Mouse (Mus musculus) liver, embryonic 12.5 days (tissue): Measurements from ENCODE around the gene AC124108.1. TPM values are rescaled to one million over a fixed set of nuclear protein-coding genes. Genes with fewer than 3 reads are reported as not detected.

Experiments used
- ATAC-seq: fragments of 200-750 bp; cut with Nextera tagmentation; 2 replicates; pipeline ENCODE4 v1.8.0; 2017; ENCODE audit warnings: moderate number of reproducible peaks, mild to moderate bottlenecking, moderate library complexity
- H3K27ac ChIP-seq: fragments of 300-500 bp; sonication (generic); 2 replicates; pipeline ENCODE4 v1.5.1; 2016; ENCODE audit warnings: mild to moderate bottlenecking
- H3K27me3 ChIP-seq: fragments of 300-500 bp; sonication (generic); replicated peaks from 2 replicates; pipeline ENCODE4 v1.6.1; 2016; ENCODE audit warnings: mild to moderate bottlenecking, moderate library complexity
- H3K36me3 ChIP-seq: fragments of 300-500 bp; sonication (generic); 2 replicates; pipeline ENCODE4 v1.6.1; 2016; ENCODE audit warnings: mild to moderate bottlenecking, moderate library complexity
- H3K4me1 ChIP-seq: fragments of 300-500 bp; sonication (generic); 2 replicates; pipeline ENCODE4 v1.6.1; 2016
- H3K4me2 ChIP-seq: fragments of 300-500 bp; sonication (generic); 2 replicates; pipeline ENCODE4 v1.6.1; 2016; ENCODE audit warnings: mild to moderate bottlenecking, moderate library complexity
- H3K4me3 ChIP-seq: fragments of 300-500 bp; sonication (generic); 2 replicates; pipeline ENCODE4 v1.5.1; 2016; ENCODE audit warnings: mild to moderate bottlenecking, moderate library complexity
- H3K9ac ChIP-seq: fragments of 300-500 bp; sonication (generic); 2 replicates; pipeline ENCODE4 v1.6.1; 2016; ENCODE audit warnings: mild to moderate bottlenecking, moderate library complexity
- H3K9me3 ChIP-seq: fragments of 300-500 bp; sonication (generic); replicated peaks from 2 replicates; pipeline ENCODE4 v1.6.1; 2016; ENCODE audit warnings: mild to moderate bottlenecking, moderate library complexity
- whole genome bisulfite sequencing: fragments of 180-500 bp; shearing (Covaris S2); methylation state at CpG from one replicate; pipeline ENCODE4 v1.1.7; 2016; ENCODE audit not compliant: insufficient replicate concordance; 5-methylcytosine and 5-hydroxymethylcytosine counted together
- polyA plus RNA-seq: library from polyadenylated mRNA; unstranded; fragments of >200 nt; fragmentation: Nextera tagmentation; extraction: Ambion mirVana; gene quantifications from 2 replicates; pipeline ENCODE4 v1.2.1, GENCODE M21; 2016

The AC124108.1 gene
- polyA plus RNA-seq, 1 experiment from 2014 or later = not detected

GRCm38 (mm10) chr1:132195100-132195499 is 3.8 kb downstream of the AC124108.1 start:
- Histone ChIP-seq H3K4me2 (no peak overlapping the region), H3K27ac (no peak overlapping the region)
- 55% methylated on average over 9 of the region's 9 CpGs for WGBS

DNA sequence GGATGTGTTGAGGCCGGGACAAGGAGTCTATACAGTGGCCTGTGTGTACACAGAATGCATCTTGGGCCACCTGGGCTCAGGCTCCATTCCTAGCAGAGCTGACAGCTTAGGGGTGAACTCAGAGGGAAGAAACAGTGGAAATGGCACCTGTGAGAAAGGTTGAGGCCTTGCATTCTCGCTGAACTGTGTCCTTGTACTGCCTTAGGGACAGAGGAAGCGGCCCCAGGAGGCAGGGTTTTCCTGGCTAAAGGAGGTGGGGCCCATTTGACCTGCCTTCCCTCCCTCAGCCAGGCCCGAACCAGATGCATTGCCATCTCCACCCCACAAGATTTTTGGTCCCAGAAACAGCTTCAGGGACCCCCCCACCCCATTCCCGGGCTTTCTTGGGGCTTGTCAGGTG is 4.4 kb downstream of the AC124108.1 start:
- 41% methylated on average over 5 of the region's 5 CpGs for WGBS

More at GRCm38 (mm10) chr1:132195100-132195499, 3.8 kb downstream of the AC124108.1 start:
- H3K36me3 ChIP-seq = no peaks in the 10 kb centered on the region
- ATAC-seq = no peak
- peaks cover 100% of the 10 kb centered on the region for H3K27me3 ChIP-seq
- H3K4me3 ChIP-seq = no peak overlapping the region
- no peaks in the 10 kb centered on the region for H3K9me3 ChIP-seq
- no peak overlapping the region for H3K9ac ChIP-seq
- peaks cover 15% of the 10 kb centered on the region; the same call in 1 of the 2 replicates for H3K4me1 ChIP-seq

DNA sequence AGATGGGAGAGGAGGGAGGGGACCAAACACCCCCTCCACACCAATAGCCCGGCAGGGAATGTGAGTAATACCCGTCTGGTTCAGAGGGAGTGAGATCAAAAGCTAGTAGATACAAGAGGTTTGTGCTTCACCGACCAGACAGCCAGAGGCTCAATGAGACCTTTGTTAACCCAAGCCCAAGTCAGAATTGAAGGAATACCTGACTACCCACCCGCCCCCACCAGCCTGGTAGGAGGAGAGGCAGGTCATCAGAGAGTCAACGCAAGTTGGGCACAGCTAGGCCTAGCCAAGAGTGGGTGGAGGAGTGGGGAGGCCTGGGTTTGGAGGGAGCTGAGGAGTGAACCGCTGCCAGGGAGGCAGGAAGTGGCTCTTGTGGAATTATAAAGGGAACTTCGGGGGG is 5.1 kb downstream of the AC124108.1 start:
- peaks cover 100% of the 10 kb centered on the region for H3K27me3 ChIP-seq
- H3K36me3 ChIP-seq = no peaks in the 10 kb centered on the region
- WGBS = 36% methylated on average over 7 of the region's 7 CpGs
- no peak overlapping the region for H3K4me3 ChIP-seq
- H3K27ac ChIP-seq = no peak overlapping the region
- no peak overlapping the region for H3K4me2 ChIP-seq
- no peak for ATAC-seq
- H3K4me1 ChIP-seq = 0 out of 2 replicates have a peak, but pooled peaks cover 10% of the 10 kb centered on the region
- no peaks in the 10 kb centered on the region for H3K9me3 ChIP-seq
- H3K9ac ChIP-seq = no peak overlapping the region

More for the DNA sequence above, 4.4 kb downstream of the AC124108.1 start:
- H3K27ac ChIP-seq = no peak overlapping the region
- no peak overlapping the region for H3K9ac ChIP-seq
- ATAC-seq = no peak
- H3K4me1 ChIP-seq = peaks cover 12% of the 10 kb centered on the region; the same call in 1 of the 2 replicates
- no peaks in the 10 kb centered on the region for H3K36me3 ChIP-seq
- H3K9me3 ChIP-seq = no peaks in the 10 kb centered on the region
- H3K4me2 ChIP-seq = no peak overlapping the region
- H3K27me3 ChIP-seq = peaks cover 100% of the 10 kb centered on the region
- no peak overlapping the region for H3K4me3 ChIP-seq

GRCm38 (mm10) chr1:132197666-132198065 is 6.4 kb downstream of the AC124108.1 start:
- H3K36me3 ChIP-seq = no peaks in the 10 kb centered on the region
- no peak overlapping the region for H3K27ac ChIP-seq
- H3K27me3 ChIP-seq = peaks cover 99% of the 10 kb centered on the region
- H3K9me3 ChIP-seq = no peaks in the 10 kb centered on the region
- H3K4me2 ChIP-seq = no peak overlapping the region
- WGBS = 22% methylated on average over 9 of the region's 9 CpGs
- no peak overlapping the region for H3K4me3 ChIP-seq
- ATAC-seq = no peak
- H3K9ac ChIP-seq = no peak overlapping the region
- 0 out of 2 replicates have a peak, but pooled peaks cover 6% of the 10 kb centered on the region for H3K4me1 ChIP-seq

DNA sequence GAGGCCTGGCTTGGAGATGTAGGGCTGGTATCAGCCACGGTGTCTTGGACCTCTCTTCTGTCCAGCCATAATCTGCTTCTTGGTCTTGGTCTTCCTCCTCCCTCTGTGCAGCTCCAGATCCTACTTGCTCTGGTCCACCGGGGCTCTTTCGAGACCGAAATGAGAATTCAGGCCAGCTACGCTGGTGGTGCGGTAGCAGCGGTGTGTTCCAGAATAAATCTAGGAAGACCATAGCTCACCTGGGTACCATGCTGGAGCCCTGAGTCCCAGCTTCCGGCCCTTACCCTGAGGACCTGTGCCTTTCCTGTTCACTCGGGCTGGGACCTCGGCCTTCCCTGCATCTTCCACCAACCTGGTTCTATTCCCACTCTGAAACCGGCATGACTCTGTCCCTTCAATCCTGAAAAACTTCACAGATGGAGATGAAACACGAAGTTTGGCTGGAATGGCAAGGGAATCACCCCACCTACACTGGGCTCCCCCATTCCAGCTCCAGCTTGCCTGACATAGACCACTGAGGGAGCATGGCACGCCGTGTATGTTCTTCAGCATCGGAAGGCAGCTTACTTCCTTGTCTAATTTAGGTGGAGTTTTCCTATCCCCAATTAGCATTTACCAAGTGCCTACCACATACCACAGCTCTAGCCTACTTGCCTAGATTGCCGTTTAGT is 7.3 kb downstream of the AC124108.1 start:
- no peak for ATAC-seq
- Histone ChIP-seq H3K4me1 (0 out of 2 replicates have a peak, but pooled peaks cover 6% of the 10 kb centered on the region), H3K27me3 (peaks cover 99% of the 10 kb centered on the region), H3K9ac (no peak overlapping the region), H3K9me3 (no peaks in the 10 kb centered on the region), H3K36me3 (no peaks in the 10 kb centered on the region), H3K27ac (no peak overlapping the region), H3K4me2 (no peak overlapping the region), H3K4me3 (no peak overlapping the region)
- 72% methylated on average over 16 of the region's 16 CpGs for WGBS

DNA sequence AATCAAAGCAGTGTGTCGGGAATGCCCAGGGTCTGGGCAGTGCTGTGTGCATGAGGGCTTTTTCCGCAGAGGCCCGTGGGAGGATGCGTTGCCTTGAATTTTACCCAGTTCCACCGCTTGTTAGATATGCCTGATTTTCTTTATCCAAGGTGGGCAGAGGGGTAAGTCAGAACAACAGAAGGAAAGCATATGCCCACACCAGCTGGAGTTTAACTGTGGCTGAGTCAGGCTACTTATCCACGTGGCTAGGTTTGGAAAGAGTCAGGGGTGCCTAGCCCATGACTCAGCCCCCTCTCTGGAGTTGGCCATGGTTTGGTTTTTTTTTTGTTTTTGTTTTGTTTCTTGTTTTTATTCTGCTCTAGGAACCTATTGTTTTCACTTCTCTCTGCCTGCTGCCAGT is 8.0 kb downstream of the AC124108.1 start:
- Histone ChIP-seq H3K4me2 (no peak overlapping the region), H3K4me1 (0 out of 2 replicates have a peak, but pooled peaks cover 6% of the 10 kb centered on the region), H3K27me3 (peaks cover 99% of the 10 kb centered on the region), H3K4me3 (no peak overlapping the region), H3K9ac (no peak overlapping the region), H3K27ac (no peak overlapping the region), H3K9me3 (no peaks in the 10 kb centered on the region), H3K36me3 (no peaks in the 10 kb centered on the region)
- 65% methylated on average over 6 of the region's 6 CpGs for WGBS
- no peak for ATAC-seq

DNA sequence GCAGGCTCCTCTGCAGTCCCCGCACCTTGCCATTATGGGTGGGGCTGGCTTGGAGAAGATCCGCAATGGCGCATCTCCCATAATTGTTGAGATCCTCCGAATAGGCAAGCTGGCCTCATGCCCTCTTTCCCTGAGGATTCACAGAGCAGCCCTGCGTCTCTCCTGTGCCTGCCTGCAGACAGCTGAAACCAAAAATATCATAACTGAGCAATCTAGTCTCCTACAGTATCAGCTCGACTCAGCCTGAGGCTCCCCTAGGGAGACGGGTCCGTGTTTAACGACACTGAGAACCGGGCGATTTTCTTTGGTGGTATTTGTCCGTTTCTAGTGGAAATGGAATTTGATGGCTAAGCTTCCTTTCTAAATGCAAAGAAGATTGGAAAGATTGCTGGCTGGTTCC is 8.7 kb downstream of the AC124108.1 start:
- 0 out of 2 replicates have a peak, but pooled peaks cover 6% of the 10 kb centered on the region for H3K4me1 ChIP-seq
- 15% methylated on average over 12 of the region's 12 CpGs for WGBS
- H3K4me3 ChIP-seq = no peak overlapping the region
- no peaks in the 10 kb centered on the region for H3K9me3 ChIP-seq
- no peak overlapping the region for H3K9ac ChIP-seq
- no peaks in the 10 kb centered on the region for H3K36me3 ChIP-seq
- H3K27ac ChIP-seq = no peak overlapping the region
- peak overlapping the region; percentile 31 for H3K4me2 ChIP-seq
- peaks cover 99% of the 10 kb centered on the region for H3K27me3 ChIP-seq
- ATAC-seq = no peak

- peaks cover 99% of the 10 kb centered on the region for H3K27me3 ChIP-seq
- ATAC-seq = no peak
- H3K9me3 ChIP-seq = no peaks in the 10 kb centered on the region
- no peak overlapping the region for H3K4me3 ChIP-seq
- 0 out of 2 replicates have a peak, but pooled peaks cover 6% of the 10 kb centered on the region for H3K4me1 ChIP-seq
- H3K27ac ChIP-seq = no peak overlapping the region
- no peaks in the 10 kb centered on the region for H3K36me3 ChIP-seq
- H3K9ac ChIP-seq = no peak overlapping the region
- H3K4me2 ChIP-seq = peak overlapping the region; percentile 31
- 40% methylated on average over 11 of the region's 11 CpGs for WGBS
Observed at GRCm38 (mm10) chr1:132200562-132201510, 9.6 kb downstream of the AC124108.1 start.

DNA sequence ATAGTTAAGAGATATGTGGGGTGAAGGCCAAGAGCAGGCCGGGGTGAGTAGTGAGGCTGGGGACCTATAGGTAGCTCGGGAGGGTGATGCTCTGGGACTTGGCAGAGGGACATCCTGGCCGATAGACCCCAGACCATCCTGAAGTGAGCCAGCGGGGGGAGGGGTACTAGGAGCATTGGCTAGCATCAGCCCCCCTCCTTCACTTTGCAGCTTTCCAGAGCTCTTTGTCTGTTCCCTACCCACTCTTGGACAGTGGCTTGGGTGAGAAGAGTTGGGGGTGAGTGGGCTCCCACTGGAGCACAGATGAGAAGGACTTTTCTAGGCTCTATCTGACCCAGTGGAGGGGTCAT is 10.2 kb downstream of the AC124108.1 start:
- H3K4me1 ChIP-seq = 0 out of 2 replicates have a peak, but pooled peaks cover 6% of the 10 kb centered on the region
- no peak for ATAC-seq

DNA sequence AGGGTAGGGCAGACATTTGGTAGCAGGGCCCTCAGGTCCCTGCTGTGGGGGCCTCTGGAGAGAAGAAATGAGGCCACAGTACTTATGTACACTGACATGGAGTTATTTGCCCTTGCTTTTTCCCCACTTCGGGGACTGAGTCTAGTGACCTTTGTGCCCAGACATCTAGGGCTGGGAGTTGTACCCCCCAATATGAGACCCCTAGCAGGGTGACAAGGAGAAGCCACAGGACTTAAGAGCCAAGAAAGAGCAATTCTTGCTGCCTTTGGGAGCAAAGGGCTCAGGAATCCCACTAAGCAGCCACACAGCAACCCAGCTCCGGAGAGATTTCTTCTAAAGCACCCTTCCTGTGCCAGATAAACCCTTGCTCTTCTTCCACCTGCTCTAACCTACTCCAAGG is 10.7 kb downstream of the AC124108.1 start:
- H3K4me3 ChIP-seq = no peak overlapping the region
- no peak for ATAC-seq
- H3K4me2 ChIP-seq = no peak overlapping the region
- H3K27me3 ChIP-seq = peaks cover 97% of the 10 kb centered on the region
- 0 out of 2 replicates have a peak, but pooled peaks cover 6% of the 10 kb centered on the region for H3K4me1 ChIP-seq
- H3K36me3 ChIP-seq = no peaks in the 10 kb centered on the region
- H3K27ac ChIP-seq = no peak overlapping the region
- H3K9ac ChIP-seq = no peak overlapping the region
- H3K9me3 ChIP-seq = no peaks in the 10 kb centered on the region
- WGBS = 47% methylated on average over 2 of the region's 2 CpGs

More for the DNA sequence above, 10.2 kb downstream of the AC124108.1 start:
- Histone ChIP-seq H3K4me3 (no peak overlapping the region), H3K36me3 (no peaks in the 10 kb centered on the region), H3K27me3 (peaks cover 99% of the 10 kb centered on the region), H3K4me2 (no peak overlapping the region), H3K27ac (no peak overlapping the region), H3K9me3 (no peaks in the 10 kb centered on the region), H3K9ac (no peak overlapping the region)
- WGBS = 30% methylated on average over 4 of the region's 4 CpGs

- H3K27me3 ChIP-seq = peaks cover 97% of the 10 kb centered on the region
- no peak overlapping the region for H3K9ac ChIP-seq
- WGBS = 75% methylated on average over 5 of the region's 5 CpGs
Observed at GRCm38 (mm10) chr1:132202771-132203170, 11.5 kb downstream of the AC124108.1 start.

GRCm38 (mm10) chr1:132205958-132206357 is 14.7 kb downstream of the AC124108.1 start:
- Histone ChIP-seq H3K9ac (no peak overlapping the region), H3K36me3 (no peaks in the 10 kb centered on the region), H3K4me2 (no peak overlapping the region), H3K27me3 (peaks cover 97% of the 10 kb centered on the region), H3K4me3 (no peak overlapping the region), H3K27ac (no peak overlapping the region), H3K9me3 (no peaks in the 10 kb centered on the region), H3K4me1 (0 out of 2 replicates have a peak, but pooled peaks cover under 1% of the 10 kb centered on the region)
- 11% methylated on average over 5 of the region's 5 CpGs for WGBS
- ATAC-seq = no peak

More at GRCm38 (mm10) chr1:132202771-132203170, 11.5 kb downstream of the AC124108.1 start:
- 0 out of 2 replicates have a peak, but pooled peaks cover 6% of the 10 kb centered on the region for H3K4me1 ChIP-seq
- no peaks in the 10 kb centered on the region for H3K36me3 ChIP-seq
- H3K4me2 ChIP-seq = no peak overlapping the region
- H3K9me3 ChIP-seq = no peaks in the 10 kb centered on the region
- H3K4me3 ChIP-seq = no peak overlapping the region
- ATAC-seq = no peak
- H3K27ac ChIP-seq = no peak overlapping the region
